Mouse (Mus musculus) embryonic facial prominence, embryonic 15.5 days (tissue): Measurements from ENCODE around the gene Triml1. TPM values are rescaled to one million over a fixed set of nuclear protein-coding genes. Genes with fewer than 3 reads are reported as not detected.

Experiments used
- ATAC-seq: fragments of 200-750 bp; cut with Nextera tagmentation; 2 replicates; pipeline ENCODE4 v1.8.0; 2017; ENCODE audit warnings: low read depth, moderate TSS enrichment; ENCODE audit not compliant: insufficient number of reproducible peaks, low FRiP score, low TSS enrichment
- H3K27ac ChIP-seq: fragments of 300-500 bp; sonication (generic); replicated peaks from 2 replicates; pipeline ENCODE4 v1.5.1; 2015; ENCODE audit warnings: mild to moderate bottlenecking, inconsistent platforms
- H3K27me3 ChIP-seq: fragments of 300-500 bp; sonication (generic); 2 replicates; pipeline ENCODE4 v1.6.1; 2015; ENCODE audit warnings: inconsistent platforms
- H3K36me3 ChIP-seq: fragments of 300-500 bp; sonication (generic); 2 replicates; pipeline ENCODE4 v1.6.1; 2015; ENCODE audit warnings: mild to moderate bottlenecking, inconsistent platforms
- H3K4me1 ChIP-seq: fragments of 300-500 bp; sonication (generic); 2 replicates; pipeline ENCODE4 v1.6.1; 2015; ENCODE audit warnings: inconsistent platforms
- H3K4me2 ChIP-seq: fragments of 300-500 bp; sonication (generic); replicated peaks from 2 replicates; pipeline ENCODE4 v1.6.1; 2015; ENCODE audit warnings: mild to moderate bottlenecking, inconsistent platforms
- H3K4me3 ChIP-seq: fragments of 300-500 bp; sonication (generic); replicated peaks from 2 replicates; pipeline ENCODE4 v1.5.1; 2015; ENCODE audit warnings: mild to moderate bottlenecking, inconsistent platforms
- H3K9ac ChIP-seq: fragments of 300-500 bp; sonication (generic); 2 replicates; pipeline ENCODE4 v1.6.1; 2015; ENCODE audit warnings: inconsistent platforms
- H3K9me3 ChIP-seq: fragments of 300-500 bp; sonication (generic); replicated peaks from 2 replicates; pipeline ENCODE4 v1.6.1; 2016; ENCODE audit warnings: inconsistent platforms
- WGBS: fragments of 180-500 bp; shearing (Covaris S2); methylation state at CpG from one replicate; pipeline ENCODE4 v1.1.7; 2015; 5-methylcytosine and 5-hydroxymethylcytosine counted together
- polyA plus RNA-seq: library from polyadenylated mRNA; unstranded; fragments of >200 nt; fragmentation: Nextera tagmentation; extraction: Ambion mirVana; gene quantifications from 2 replicates; pipeline ENCODE4 v1.2.1, GENCODE M21; 2015

Triml1 gene
- not detected in 2 replicates for polyA plus RNA-seq

DNA sequence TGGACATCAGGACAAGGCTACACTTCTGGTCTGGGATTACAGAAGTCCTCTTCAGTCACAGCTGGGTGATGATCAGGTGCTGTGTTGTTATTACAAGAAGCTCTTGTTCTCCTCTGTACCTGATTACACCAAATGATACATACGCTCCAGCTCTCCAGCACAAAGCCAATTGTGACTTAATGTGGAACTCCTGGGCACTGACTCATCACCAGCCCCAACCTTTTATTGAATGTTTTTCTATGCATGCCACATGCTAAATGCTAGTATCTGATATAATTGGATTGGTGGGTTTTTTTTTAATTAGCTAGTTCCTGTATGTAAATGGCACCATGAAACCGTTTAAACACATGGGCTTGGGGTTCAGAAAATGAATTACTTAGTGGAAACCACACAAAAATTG, at the start of gene Triml1:
Triml1 (minus strand) TSS at position 101 of the 400 bp plus-strand sequence.
- Histone ChIP-seq H3K4me1 (no peaks in the 10 kb centered on the region), H3K36me3 (no peaks in the 10 kb centered on the region), H3K4me3 (no peak within 1 kb of the TSS), H3K9me3 (no peaks in the 10 kb centered on the region), H3K27me3 (no peaks in the 10 kb centered on the region), H3K27ac (no peak within 1 kb of the TSS), H3K9ac (no peak within 1 kb of the TSS), H3K4me2 (no peak within 1 kb of the TSS)
- WGBS, result 74% methylated on average over 2 of the region's 2 CpGs
- no peak for ATAC-seq

- Histone ChIP-seq H3K9me3 (0 out of 2 replicates have a peak, but pooled peaks cover 3% of the 10 kb centered on the region), H3K4me1 (no peaks in the 10 kb centered on the region), H3K36me3 (no peaks in the 10 kb centered on the region), H3K4me2 (no peak overlapping the region), H3K27me3 (no peaks in the 10 kb centered on the region), H3K4me3 (no peak overlapping the region), H3K9ac (no peak overlapping the region), H3K27ac (no peak overlapping the region)
- no peak for ATAC-seq
- WGBS, result 89% methylated on average over 2 of the region's 2 CpGs
Observed at GRCm38 (mm10) chr8:43182281-43182680, 41.0 kb upstream of the Triml1 start.

DNA sequence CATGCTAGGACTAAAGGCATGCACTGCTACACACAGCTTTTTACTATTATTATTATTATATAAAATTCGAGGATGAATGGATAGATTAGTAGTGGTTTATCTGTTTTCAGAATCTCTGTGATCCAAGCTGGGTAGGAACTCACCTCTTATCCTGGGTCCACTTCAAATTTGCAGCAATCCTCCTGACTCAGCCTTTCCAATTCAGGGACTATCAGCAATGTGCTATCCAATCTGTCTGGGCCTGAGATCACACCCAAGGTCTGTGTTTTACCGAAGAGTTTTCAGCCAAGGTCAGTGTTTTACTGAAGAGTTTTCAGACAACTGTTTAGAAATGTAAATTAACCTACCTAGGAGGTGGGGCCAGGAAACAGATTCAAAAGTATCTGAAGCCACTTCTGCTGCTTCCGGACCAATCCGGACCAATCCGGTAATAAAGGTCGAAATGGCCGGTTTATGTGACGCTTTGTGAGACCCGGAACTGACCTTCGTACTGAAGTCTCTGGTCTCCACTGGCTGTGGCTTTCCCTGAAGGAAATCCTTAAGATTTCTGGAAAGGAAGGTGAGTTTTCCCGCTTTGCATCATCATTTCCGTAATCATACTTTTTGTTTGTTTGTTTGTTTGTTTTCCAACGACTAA, 38.9 kb upstream of the Triml1 start, which contains the start of gene Triml2:
Triml2 (plus strand) TSS at position 488 of the 637 bp plus-strand sequence.
- no peak for ATAC-seq
- Histone ChIP-seq H3K4me3 (no peak within 1 kb of the TSS), H3K4me1 (no peaks in the 10 kb centered on the region), H3K27me3 (no peaks in the 10 kb centered on the region), H3K27ac (no peak within 1 kb of the TSS), H3K36me3 (no peaks in the 10 kb centered on the region), H3K4me2 (no peak within 1 kb of the TSS), H3K9me3 (0 out of 2 replicates have a peak, but pooled peaks cover 3% of the 10 kb centered on the region), H3K9ac (no peak within 1 kb of the TSS)
- 94% methylated on average over 13 of the region's 13 CpGs for WGBS

DNA sequence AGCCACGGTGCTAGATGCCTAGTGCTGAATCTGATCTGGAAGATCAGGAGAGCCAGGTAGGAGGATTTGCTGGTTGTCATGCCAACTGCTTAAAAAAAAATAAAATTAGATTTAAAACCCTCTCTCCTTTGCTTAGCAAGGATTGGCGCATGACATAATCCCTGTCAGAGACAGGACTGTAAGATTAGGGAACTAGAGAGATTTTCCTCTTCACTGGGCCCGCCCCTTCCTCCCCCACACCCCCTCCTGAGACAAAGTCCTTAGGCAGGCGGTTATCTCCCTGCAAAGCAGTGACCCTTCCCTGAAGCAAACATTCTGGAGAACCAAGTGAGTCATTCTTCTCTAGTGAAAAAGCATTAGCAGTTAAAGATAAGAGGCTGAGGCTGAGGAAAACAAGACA, 37.9 kb upstream of the Triml1 start:
- no peak for ATAC-seq
- Histone ChIP-seq H3K9ac (no peak overlapping the region), H3K36me3 (no peaks in the 10 kb centered on the region), H3K27me3 (no peaks in the 10 kb centered on the region), H3K4me2 (no peak overlapping the region), H3K4me3 (no peak overlapping the region), H3K4me1 (no peaks in the 10 kb centered on the region), H3K9me3 (0 out of 2 replicates have a peak, but pooled peaks cover 3% of the 10 kb centered on the region), H3K27ac (no peak overlapping the region)
- WGBS, result 54% methylated on average over 4 of the region's 4 CpGs

DNA sequence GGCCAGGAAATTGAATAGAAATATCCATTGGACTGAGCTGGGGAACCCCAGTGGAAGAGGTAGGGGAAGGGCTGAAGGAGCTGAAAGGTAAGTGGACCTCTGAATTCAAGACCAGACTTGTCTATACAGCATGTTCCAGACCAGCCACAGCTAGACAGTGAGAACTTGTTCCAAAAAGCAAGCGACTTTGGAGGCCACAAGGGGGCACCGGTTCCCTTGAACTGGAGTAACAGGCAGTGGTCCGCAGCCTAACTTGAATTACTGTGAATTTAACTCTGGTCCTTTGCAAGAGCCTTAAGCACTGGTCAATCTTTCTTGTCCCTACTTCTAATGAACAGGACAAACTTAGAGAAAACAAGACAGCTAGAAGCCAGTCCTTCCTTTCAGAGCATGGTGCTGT, 37.0 kb upstream of the Triml1 start:
- 0 out of 2 replicates have a peak, but pooled peaks cover 3% of the 10 kb centered on the region for H3K9me3 ChIP-seq
- no peaks in the 10 kb centered on the region for H3K27me3 ChIP-seq
- H3K4me1 ChIP-seq, result no peaks in the 10 kb centered on the region
- 46% methylated on average over 3 of the region's 3 CpGs for WGBS
- H3K9ac ChIP-seq, result no peak overlapping the region
- ATAC-seq, result no peak
- no peak overlapping the region for H3K4me3 ChIP-seq
- no peak overlapping the region for H3K27ac ChIP-seq
- H3K4me2 ChIP-seq, result no peak overlapping the region
- no peaks in the 10 kb centered on the region for H3K36me3 ChIP-seq

DNA sequence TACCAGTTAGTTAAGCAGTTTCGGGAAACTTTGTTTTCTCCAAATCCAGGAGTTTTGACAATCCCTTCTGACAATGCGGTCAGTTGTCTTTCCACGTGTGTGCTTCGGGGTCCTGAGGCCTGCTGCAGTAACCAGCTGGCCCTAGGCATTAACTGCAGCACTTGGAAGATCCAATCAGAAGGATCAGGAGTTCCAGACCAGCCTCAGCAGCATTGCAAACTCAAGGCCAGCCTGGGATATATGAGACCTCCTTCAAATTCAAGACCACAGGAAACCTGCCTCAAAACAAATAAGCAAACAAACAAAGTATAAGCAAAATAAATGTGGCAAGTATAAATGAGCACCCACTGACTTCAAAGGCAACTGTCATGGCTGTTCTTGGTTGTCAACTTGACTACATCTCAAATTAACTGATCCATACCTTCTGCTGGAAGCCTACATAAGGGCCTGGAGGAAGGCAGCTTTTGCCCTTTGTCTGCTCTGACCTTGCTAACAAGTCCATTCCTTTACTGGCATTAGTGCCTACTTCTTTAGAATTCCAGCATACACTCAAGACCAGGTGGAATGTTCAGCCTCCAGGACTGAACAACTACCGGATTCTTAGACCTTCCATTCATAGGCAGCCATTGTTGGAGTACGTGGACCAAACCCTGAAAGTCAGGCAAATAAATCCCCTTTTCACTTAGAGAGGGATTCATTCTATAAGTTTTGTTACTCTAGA, 35.6 kb upstream of the Triml1 start:
- Histone ChIP-seq H3K36me3 (no peaks in the 10 kb centered on the region), H3K9ac (no peak overlapping the region), H3K4me2 (no peak overlapping the region), H3K27ac (no peak overlapping the region), H3K4me3 (no peak overlapping the region), H3K9me3 (0 out of 2 replicates have a peak, but pooled peaks cover 3% of the 10 kb centered on the region), H3K27me3 (no peaks in the 10 kb centered on the region), H3K4me1 (no peaks in the 10 kb centered on the region)
- ATAC-seq, result no peak
- 89% methylated on average over 6 of the region's 6 CpGs for WGBS

DNA sequence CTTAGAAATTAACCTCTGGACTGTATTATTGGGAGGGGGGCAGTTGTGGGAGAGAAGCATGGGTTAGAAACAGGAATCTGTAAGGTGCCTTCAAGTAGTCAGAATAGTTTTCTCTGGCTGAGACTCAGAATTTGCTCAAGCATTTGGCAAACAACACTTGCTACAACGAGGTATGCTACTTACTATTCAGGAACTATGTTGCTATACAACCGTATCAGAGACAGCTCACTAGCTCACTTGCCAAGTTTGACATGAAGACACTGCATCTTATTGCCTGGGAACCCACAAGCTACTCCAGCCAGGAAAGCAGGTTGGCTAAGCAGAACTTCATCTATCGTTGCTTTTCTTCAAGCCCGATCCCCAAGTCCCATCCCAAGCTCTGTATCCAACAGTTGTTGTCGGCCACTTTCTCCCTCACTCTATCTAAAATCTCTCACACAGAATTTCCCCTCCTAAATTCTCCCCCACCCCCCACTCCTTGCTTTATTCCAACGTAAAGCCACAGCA, 28.0 kb upstream of the Triml1 start:
- no peak overlapping the region for H3K27ac ChIP-seq
- H3K27me3 ChIP-seq, result no peaks in the 10 kb centered on the region
- no peak overlapping the region for H3K9ac ChIP-seq
- no peaks in the 10 kb centered on the region for H3K4me1 ChIP-seq
- H3K36me3 ChIP-seq, result no peaks in the 10 kb centered on the region
- no peak for ATAC-seq
- H3K9me3 ChIP-seq, result no peaks in the 10 kb centered on the region
- no peak overlapping the region for H3K4me2 ChIP-seq
- H3K4me3 ChIP-seq, result no peak overlapping the region
- WGBS, result 71% methylated on average over 6 of the region's 6 CpGs

DNA sequence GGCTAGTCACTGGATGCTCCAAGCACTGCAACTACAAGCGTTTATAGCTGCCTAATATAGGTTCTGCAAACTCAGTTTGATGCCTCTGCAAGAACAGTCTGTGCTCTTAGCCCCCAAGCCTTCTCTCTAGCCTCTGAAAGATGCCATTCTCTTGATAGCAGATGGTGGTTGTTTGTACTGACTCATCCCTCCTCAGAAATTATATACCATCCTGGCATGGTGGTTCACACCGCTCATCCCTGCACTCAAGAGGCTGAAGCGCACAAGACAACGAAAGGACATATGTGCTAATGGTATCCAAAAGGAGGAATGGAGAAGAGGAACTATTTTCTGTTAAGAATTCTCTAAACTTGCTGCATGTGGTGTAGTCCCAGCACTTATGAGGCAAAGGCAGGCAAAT, 26.8 kb upstream of the Triml1 start:
- ATAC-seq, result no peak
- no peaks in the 10 kb centered on the region for H3K4me1 ChIP-seq
- H3K9ac ChIP-seq, result no peak overlapping the region
- no peak overlapping the region for H3K4me3 ChIP-seq
- H3K36me3 ChIP-seq, result no peaks in the 10 kb centered on the region
- no peaks in the 10 kb centered on the region for H3K9me3 ChIP-seq
- H3K27me3 ChIP-seq, result no peaks in the 10 kb centered on the region
- 86% methylated on average over 4 of the region's 4 CpGs for WGBS
- no peak overlapping the region for H3K27ac ChIP-seq
- H3K4me2 ChIP-seq, result no peak overlapping the region

DNA sequence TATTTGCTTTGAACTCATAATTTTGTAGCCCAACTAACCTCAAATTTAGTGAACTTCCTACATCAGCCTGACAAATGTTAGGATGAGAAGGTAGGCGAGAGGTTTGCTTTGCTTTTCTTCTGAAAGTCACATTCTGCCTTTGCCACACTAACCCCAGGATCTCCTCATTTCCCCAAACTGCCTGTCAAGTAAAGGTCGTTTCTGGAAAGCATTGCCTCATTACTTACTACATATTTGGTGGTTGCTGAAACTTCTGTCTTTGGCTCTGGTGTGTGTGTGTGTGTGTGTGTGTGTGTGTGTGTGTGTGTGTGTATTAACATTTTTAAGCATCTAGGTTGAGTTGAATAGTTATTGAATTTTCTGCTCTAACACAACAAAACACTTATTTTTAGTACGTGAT, 23.2 kb upstream of the Triml1 start:
- 80% methylated on average over 3 of the region's 3 CpGs for WGBS
- no peaks in the 10 kb centered on the region for H3K9me3 ChIP-seq
- no peaks in the 10 kb centered on the region for H3K27me3 ChIP-seq
- no peak overlapping the region for H3K4me2 ChIP-seq
- no peaks in the 10 kb centered on the region for H3K4me1 ChIP-seq
- H3K9ac ChIP-seq, result no peak overlapping the region
- no peak for ATAC-seq
- no peak overlapping the region for H3K27ac ChIP-seq
- no peak overlapping the region for H3K4me3 ChIP-seq
- H3K36me3 ChIP-seq, result no peaks in the 10 kb centered on the region

GRCm38 (mm10) chr8:43163255-43163654, 22.0 kb upstream of the Triml1 start:
- Histone ChIP-seq H3K27me3 (no peaks in the 10 kb centered on the region), H3K4me1 (no peaks in the 10 kb centered on the region), H3K9ac (no peak overlapping the region), H3K9me3 (no peaks in the 10 kb centered on the region), H3K4me3 (no peak overlapping the region), H3K36me3 (no peaks in the 10 kb centered on the region), H3K4me2 (no peak overlapping the region), H3K27ac (no peak overlapping the region)
- WGBS, result 80% methylated on average over 11 of the region's 11 CpGs
- ATAC-seq, result no peak

DNA sequence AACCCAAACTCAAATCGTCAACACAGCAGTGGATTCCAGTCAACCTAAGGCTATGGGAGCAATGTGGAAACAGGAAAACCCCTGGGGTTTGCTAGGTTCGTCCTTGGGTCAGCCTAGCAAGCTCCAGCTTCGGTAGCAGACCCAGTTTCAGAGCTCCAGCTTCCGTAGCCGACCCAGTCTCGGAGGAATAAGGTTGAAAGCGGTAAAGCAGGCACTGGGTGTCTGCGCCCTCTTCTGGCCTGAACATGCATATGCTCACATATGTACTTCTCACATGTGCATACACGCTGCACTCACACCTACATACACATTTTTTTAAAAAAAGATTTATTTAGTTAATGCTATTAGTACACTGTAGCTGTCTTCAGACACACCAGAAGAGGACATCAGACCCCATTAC, 8.0 kb upstream of the Triml1 start:
- no peaks in the 10 kb centered on the region for H3K4me1 ChIP-seq
- H3K9ac ChIP-seq, result no peak overlapping the region
- H3K27me3 ChIP-seq, result no peaks in the 10 kb centered on the region
- no peak overlapping the region for H3K4me2 ChIP-seq
- H3K4me3 ChIP-seq, result no peak overlapping the region
- WGBS, result 89% methylated on average over 9 of the region's 9 CpGs
- no peaks in the 10 kb centered on the region for H3K36me3 ChIP-seq
- ATAC-seq, result no peak
- no peaks in the 10 kb centered on the region for H3K9me3 ChIP-seq
- no peak overlapping the region for H3K27ac ChIP-seq
